Mouse (Mus musculus): ENCODE data around the gene Il9r. TPM values are rescaled to one million over a fixed set of nuclear protein-coding genes. Genes with fewer than 3 reads are reported as not detected.

Il9r gene
- polyA plus RNA-seq, 1 experiment from 2014 or later = not detected

DNA sequence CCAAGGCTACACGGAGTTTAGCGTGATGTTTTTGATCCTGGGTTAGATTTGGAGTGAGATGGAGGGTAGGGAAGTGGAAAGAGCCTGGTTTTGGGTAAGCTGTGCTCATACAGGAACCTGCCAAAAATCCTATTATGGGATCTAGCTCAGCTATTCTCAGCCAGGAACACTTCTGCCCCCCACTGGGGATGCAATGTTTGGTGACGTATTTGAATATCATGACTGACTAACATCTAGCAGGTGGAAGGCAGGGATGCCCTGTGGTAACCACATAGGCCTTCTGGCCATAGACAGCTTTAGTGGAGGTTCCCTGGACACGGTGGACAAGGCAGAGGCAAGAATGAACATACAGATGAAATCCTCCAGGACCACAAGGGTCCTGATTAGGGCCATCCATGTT is 30.1 kb upstream of the Il9r start:
- Histone ChIP-seq H3K9me3 (ENCODE audit: control insufficient read depth, low read length) (no peaks in the 10 kb centered on the region), H3K27me3 (replicated peaks; ENCODE audit: control insufficient read depth, insufficient read depth, low read length) (no peaks in the 10 kb centered on the region), H3K36me3 (ENCODE audit: control insufficient read depth, insufficient read depth) (peaks cover 5% of the 10 kb centered on the region; the same call in 1 of the 2 replicates), H3K4me2 (ENCODE audit: low read length) (no peak overlapping the region), H3K4me3 (replicated peaks; ENCODE audit: low read length) (no peak overlapping the region), H3K27ac (ENCODE audit: low read length) (no peak overlapping the region), H3K9ac (replicated peaks; ENCODE audit: low read depth, low read length) (no peak overlapping the region), H3K4me1 (replicated peaks; ENCODE audit: control insufficient read depth, insufficient read depth, low read length) (peaks cover 34% of the 10 kb centered on the region)
- WGBS = 78% methylated on average over 4 of the region's 4 CpGs
- no peak for ATAC-seq

DNA sequence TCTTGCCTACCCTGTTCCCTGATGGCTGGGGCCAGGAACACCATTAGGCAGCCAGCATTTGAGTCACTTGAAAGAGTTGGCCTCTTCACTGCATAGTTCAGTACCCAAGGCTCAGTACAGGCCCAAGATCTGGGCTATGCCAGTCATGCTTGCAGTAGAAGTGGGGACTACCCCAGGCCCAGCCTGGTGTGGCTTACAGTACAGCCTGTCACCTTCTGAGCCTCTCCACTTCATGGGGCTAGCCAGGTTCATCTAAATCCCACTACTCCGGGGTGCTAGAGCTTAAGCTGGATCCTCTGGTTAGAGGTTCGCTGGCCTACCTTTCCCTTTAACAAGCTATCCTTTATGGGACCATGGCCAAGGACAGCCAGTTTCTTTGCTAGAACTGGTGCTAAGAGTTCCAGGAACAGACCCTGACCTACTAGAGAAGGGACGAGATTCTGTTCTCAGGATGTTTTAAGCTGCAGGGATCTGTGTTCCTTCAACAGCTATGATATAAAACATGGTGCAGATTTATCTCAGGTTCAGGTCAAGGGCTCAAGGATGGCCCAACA is 28.3 kb upstream of the Il9r start:
- Histone ChIP-seq H3K9me3 (ENCODE audit: control insufficient read depth, low read length) (no peaks in the 10 kb centered on the region), H3K27me3 (replicated peaks; ENCODE audit: control insufficient read depth, insufficient read depth, low read length) (peaks cover 6% of the 10 kb centered on the region), H3K27ac (ENCODE audit: low read length) (no peak overlapping the region), H3K9ac (replicated peaks; ENCODE audit: low read depth, low read length) (no peak overlapping the region), H3K4me2 (ENCODE audit: low read length) (no peak overlapping the region), H3K4me3 (replicated peaks; ENCODE audit: low read length) (no peak overlapping the region), H3K36me3 (ENCODE audit: control insufficient read depth, insufficient read depth) (peaks cover 5% of the 10 kb centered on the region; the same call in 1 of the 2 replicates), H3K4me1 (replicated peaks; ENCODE audit: control insufficient read depth, insufficient read depth, low read length) (peaks cover 25% of the 10 kb centered on the region)
- no peak for ATAC-seq
- 98% methylated on average over 3 of the region's 3 CpGs for WGBS

DNA sequence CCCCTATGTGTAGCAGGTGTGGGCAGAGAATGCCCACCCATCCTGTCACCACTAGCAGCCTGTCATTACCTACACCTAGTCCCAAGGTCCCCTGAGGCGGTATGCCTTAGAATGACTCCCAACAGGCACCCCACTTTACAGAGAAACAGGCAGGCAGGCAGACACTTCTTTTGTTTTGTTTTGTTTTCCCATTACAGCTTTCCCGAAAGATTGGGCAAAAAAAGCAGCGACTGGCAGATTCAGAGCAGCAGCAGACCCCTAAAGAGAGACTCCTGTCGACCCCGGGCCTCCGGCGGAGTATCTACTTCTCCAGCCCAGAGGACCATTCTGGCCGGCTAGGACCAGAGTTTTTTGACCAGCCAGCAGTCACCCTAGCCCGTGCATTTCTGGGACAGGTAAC is 27.5 kb upstream of the Il9r start:
- H3K9ac ChIP-seq (replicated peaks; ENCODE audit: low read depth, low read length) = peak overlapping the region; percentile 2; the same call in 1 of the 2 replicates
- H3K9me3 ChIP-seq (ENCODE audit: control insufficient read depth, low read length) = no peaks in the 10 kb centered on the region
- peaks cover 28% of the 10 kb centered on the region for H3K4me1 ChIP-seq (replicated peaks; ENCODE audit: control insufficient read depth, insufficient read depth, low read length)
- H3K4me2 ChIP-seq (ENCODE audit: low read length) = no peak overlapping the region
- peaks cover 9% of the 10 kb centered on the region for H3K27me3 ChIP-seq (replicated peaks; ENCODE audit: control insufficient read depth, insufficient read depth, low read length)
- peaks cover 5% of the 10 kb centered on the region; the same call in 1 of the 2 replicates for H3K36me3 ChIP-seq (ENCODE audit: control insufficient read depth, insufficient read depth)
- no peak overlapping the region for H3K27ac ChIP-seq (ENCODE audit: low read length)
- WGBS = 83% methylated on average over 9 of the region's 9 CpGs
- H3K4me3 ChIP-seq (replicated peaks; ENCODE audit: low read length) = no peak overlapping the region
- no peak for ATAC-seq

DNA sequence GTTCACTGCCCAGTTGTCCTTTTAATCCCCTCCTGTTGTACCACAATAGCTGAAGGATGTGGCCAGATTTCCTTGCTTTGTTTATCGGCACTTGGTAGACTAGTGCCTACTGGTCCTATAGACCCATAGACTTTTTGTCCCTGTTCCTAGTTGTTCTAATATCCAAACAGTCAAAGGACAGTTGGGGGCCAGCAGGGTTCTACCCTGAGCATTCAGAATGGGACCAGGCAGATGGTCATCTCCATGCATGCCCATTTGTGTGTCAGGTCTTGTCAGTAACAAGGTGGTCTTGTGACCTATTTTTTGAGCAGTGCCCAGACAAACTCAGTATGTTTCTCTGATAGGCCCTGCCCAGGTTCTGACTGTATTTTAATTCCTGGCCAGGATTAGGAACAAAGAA is 27.0 kb upstream of the Il9r start:
- ATAC-seq = no peak
- Histone ChIP-seq H3K4me2 (ENCODE audit: low read length) (peak overlapping the region; percentile 79), H3K27me3 (replicated peaks; ENCODE audit: control insufficient read depth, insufficient read depth, low read length) (peaks cover 9% of the 10 kb centered on the region), H3K9me3 (ENCODE audit: control insufficient read depth, low read length) (no peaks in the 10 kb centered on the region), H3K27ac (ENCODE audit: low read length) (no peak overlapping the region), H3K4me1 (replicated peaks; ENCODE audit: control insufficient read depth, insufficient read depth, low read length) (peaks cover 33% of the 10 kb centered on the region), H3K9ac (replicated peaks; ENCODE audit: low read depth, low read length) (peak overlapping the region; percentile 88), H3K36me3 (ENCODE audit: control insufficient read depth, insufficient read depth) (peaks cover 5% of the 10 kb centered on the region; the same call in 1 of the 2 replicates), H3K4me3 (replicated peaks; ENCODE audit: low read length) (peak overlapping the region; percentile 68)
- 21% methylated on average over 1 of the region's 1 CpGs for WGBS

DNA sequence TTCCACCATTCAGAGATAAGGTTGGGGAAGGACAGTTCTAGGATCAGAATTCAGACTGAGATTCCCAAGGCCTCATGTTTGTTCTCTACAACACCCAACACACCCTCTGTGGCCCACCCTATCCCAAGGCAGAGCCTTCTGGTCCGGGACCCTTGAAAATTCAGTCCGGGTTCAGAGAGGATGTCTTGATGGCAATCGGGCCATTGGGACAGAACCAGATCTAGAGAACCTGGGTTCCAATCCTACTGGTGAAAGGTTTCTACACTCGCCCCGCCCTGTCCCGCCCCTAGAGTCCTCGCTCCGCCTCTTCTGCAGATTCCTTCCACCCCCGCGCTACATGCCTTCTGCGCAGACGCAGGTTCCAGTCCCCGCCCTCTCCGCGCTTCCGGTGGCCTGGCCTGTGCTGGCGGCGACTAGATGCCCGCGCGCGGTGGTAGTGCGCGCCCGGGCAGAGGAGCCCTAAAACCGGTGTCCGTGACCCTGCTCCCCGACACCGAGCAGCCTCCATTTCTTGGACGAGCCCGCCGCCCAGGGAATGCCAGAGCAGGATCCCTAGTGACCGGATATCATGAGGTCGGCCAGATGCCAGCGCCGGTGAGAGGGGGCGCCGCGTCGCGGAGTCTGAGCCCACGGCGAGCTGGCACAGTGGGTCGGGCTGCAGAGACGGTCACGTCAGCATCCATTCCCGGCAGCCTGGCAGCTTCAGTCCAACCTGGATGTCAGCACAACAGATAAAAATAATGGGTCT is 26.2 kb upstream of the Il9r start, which contains the start of gene Mpg:
Gene Mpg (plus strand): TSS at position 382 of the 748 bp plus-strand sequence.
- peaks cover 38% of the 10 kb centered on the region for H3K4me1 ChIP-seq (replicated peaks; ENCODE audit: control insufficient read depth, insufficient read depth, low read length)

DNA sequence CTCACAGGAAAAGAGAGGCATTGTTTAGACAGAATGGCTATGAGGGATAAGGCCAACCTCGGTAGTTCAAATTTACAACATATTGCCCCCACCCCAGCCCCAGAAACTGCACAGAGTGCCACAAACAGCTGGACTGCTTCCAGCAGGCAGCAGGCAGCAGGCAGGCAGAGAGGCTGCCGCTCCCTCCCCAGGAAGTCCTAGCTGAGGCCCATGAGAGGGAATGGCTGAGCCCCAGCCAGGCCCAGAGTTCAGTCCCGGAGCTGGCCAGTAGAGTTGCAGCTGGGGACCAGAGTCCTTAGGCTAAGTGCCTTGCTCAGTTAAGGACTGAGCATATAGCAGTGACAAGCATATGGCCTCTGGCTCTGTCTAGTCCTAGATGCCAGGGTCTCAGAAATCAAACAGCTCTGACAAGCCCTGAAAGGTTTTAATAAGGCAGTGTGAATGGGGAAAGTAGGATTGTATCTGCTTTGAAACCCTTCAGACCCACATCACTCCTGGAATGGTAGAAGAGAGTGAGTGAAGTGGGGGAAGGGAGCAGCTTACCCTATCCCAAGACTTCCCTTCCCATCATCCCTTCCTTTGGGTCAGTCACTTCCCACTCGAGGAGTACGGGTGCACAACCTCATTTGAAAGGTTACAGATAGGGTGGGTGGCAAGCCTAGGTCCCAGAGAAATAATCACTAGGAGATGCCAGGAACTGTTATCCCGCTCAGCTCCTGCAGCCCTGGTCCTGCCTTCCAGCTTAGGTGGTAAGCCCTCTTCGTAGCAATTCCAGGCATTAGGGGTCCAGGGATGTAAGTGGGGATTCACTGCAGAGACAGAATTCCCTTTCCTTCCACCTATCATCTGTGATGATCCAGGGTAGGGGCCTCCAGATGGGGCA is 25.4 kb upstream of the Il9r start:
- 54% methylated on average over 7 of the region's 7 CpGs for WGBS
- H3K36me3 ChIP-seq (ENCODE audit: control insufficient read depth, insufficient read depth) = no peaks in the 10 kb centered on the region
- H3K9ac ChIP-seq (replicated peaks; ENCODE audit: low read depth, low read length) = no peak overlapping the region
- ATAC-seq = no peak
- peak overlapping the region; percentile 64 for H3K27ac ChIP-seq (ENCODE audit: low read length)
- no peak overlapping the region; the same call in 1 of the 2 replicates for H3K4me2 ChIP-seq (ENCODE audit: low read length)
- H3K4me3 ChIP-seq (replicated peaks; ENCODE audit: low read length) = no peak overlapping the region
- H3K9me3 ChIP-seq (ENCODE audit: control insufficient read depth, low read length) = no peaks in the 10 kb centered on the region
- H3K27me3 ChIP-seq (replicated peaks; ENCODE audit: control insufficient read depth, insufficient read depth, low read length) = peaks cover 16% of the 10 kb centered on the region
- peaks cover 42% of the 10 kb centered on the region for H3K4me1 ChIP-seq (replicated peaks; ENCODE audit: control insufficient read depth, insufficient read depth, low read length)

More for the DNA sequence above, 26.2 kb upstream of the Il9r start, which contains the start of gene Mpg:
- WGBS = 3% methylated on average over 47 of the region's 47 CpGs
- Histone ChIP-seq H3K36me3 (ENCODE audit: control insufficient read depth, insufficient read depth) (peaks cover 1% of the 10 kb centered on the region; the same call in 1 of the 2 replicates), H3K4me2 (ENCODE audit: low read length) (peak within 1 kb of the TSS; percentile 79), H3K27ac (ENCODE audit: low read length) (peak within 1 kb of the TSS; percentile 69), H3K27me3 (replicated peaks; ENCODE audit: control insufficient read depth, insufficient read depth, low read length) (peaks cover 12% of the 10 kb centered on the region), H3K9ac (replicated peaks; ENCODE audit: low read depth, low read length) (peak within 1 kb of the TSS; percentile 88), H3K9me3 (ENCODE audit: control insufficient read depth, low read length) (no peaks in the 10 kb centered on the region), H3K4me3 (replicated peaks; ENCODE audit: low read length) (peak within 1 kb of the TSS; percentile 68)
- peak; percentile 79 for ATAC-seq

DNA sequence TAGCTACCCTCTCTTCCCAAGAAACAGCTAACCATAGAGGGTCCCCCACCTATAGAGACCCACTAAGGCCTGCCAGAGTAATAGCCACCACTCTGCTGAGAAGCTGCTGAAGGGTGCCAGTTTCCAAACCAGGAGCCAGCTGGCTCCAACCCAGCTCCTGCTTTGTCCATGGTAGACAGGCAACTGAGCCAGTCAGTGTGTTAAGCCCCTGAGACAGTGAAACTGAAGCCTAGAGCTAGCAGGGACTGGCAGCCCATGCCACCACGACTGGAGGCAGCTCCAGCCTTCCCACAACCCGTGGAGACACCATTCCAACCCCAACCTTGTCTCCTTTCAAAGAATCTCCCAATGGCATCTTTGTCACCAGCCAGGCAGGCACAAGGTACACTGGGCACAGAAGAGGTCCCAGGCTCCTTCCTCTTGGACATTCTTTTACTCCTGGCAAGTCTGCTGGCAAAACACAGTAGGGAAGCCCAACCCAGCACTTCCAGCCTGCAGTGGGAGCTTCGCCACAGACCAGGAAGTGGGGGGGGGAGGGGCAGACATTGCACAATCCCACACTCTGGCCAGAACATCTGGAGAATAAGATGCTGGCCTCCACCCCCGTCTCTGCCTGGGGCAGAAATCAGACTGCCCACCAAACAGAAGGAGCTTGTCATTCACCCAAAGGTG is 24.5 kb upstream of the Il9r start:
- peaks cover 44% of the 10 kb centered on the region for H3K4me1 ChIP-seq (replicated peaks; ENCODE audit: control insufficient read depth, insufficient read depth, low read length)
- no peak overlapping the region for H3K9ac ChIP-seq (replicated peaks; ENCODE audit: low read depth, low read length)
- no peak overlapping the region for H3K4me3 ChIP-seq (replicated peaks; ENCODE audit: low read length)
- H3K9me3 ChIP-seq (ENCODE audit: control insufficient read depth, low read length) = no peaks in the 10 kb centered on the region
- H3K4me2 ChIP-seq (ENCODE audit: low read length) = no peak overlapping the region
- peak; percentile 24 for ATAC-seq
- peaks cover 17% of the 10 kb centered on the region for H3K27me3 ChIP-seq (replicated peaks; ENCODE audit: control insufficient read depth, insufficient read depth, low read length)
- no peaks in the 10 kb centered on the region for H3K36me3 ChIP-seq (ENCODE audit: control insufficient read depth, insufficient read depth)
- peak overlapping the region; percentile 64 for H3K27ac ChIP-seq (ENCODE audit: low read length)
- 25% methylated on average over 4 of the region's 4 CpGs for WGBS

DNA sequence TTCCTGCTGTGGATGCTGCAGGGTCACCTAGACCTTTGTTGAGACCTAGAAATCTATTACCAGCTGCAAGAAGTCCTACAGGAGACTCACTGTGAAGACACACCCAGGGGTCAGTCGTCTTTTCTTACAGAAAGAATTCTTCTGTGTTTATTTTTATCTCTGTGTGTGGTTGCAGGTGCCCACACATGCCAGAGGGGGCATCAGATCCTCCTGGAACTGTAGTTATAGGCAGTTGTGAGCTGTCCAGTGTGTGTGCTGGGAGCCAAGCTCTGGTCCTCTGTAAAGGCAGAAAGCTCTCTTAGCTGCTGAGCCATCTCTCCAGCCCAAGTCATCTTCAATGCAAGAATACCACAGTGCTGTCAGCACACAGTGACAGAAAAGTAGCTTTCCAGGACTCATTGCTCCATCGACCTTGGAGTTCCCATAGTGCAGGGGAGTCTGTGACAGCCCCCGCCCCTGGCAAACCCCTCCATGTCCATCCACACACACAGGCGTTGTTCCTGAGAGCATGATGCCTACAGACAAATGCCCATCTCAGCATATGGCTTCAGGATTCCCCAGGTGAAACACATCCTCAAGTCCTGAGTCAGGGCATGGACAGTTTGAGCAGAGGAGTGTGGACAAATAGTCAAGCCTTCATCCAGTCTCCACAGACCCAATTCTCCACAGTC is 23.4 kb upstream of the Il9r start:
- 78% methylated on average over 4 of the region's 4 CpGs for WGBS
- Histone ChIP-seq H3K36me3 (ENCODE audit: control insufficient read depth, insufficient read depth) (no peaks in the 10 kb centered on the region), H3K9ac (replicated peaks; ENCODE audit: low read depth, low read length) (no peak overlapping the region), H3K4me3 (replicated peaks; ENCODE audit: low read length) (no peak overlapping the region), H3K27ac (ENCODE audit: low read length) (no peak overlapping the region), H3K4me1 (replicated peaks; ENCODE audit: control insufficient read depth, insufficient read depth, low read length) (peaks cover 44% of the 10 kb centered on the region), H3K9me3 (ENCODE audit: control insufficient read depth, low read length) (no peaks in the 10 kb centered on the region), H3K4me2 (ENCODE audit: low read length) (no peak overlapping the region), H3K27me3 (replicated peaks; ENCODE audit: control insufficient read depth, insufficient read depth, low read length) (peaks cover 17% of the 10 kb centered on the region)
- ATAC-seq = no peak

Data from forebrain, embryonic 16.5 days (tissue).